Comparison of ENCODE assay signal across 14 mouse cellular contexts in genomic region chr3:30929828-30930227, GRCm38 (mm10). TPM values are rescaled to one million over a fixed set of nuclear protein-coding genes. Genes with fewer than 3 reads are reported as not detected.
DNase-seq lines count a peak whose midpoint lies in the region; ATAC-seq and TF ChIP-seq lines count a peak whose summit lies in the region.
"Had no signal": no experiment of that assay in that cellular context is flagged by ENCODE, and none has a peak within 500 bp of the region (broad histone marks: within the 10 kb centered on the region; RNA-seq: fewer than 3 reads in every experiment).

No protein-coding gene starts in this region.

- H3K27ac ChIP-seq in heart, embryonic 11.5 days (ENCODE audit: low read depth, low read length) = no peak overlapping the region
- H3K27ac ChIP-seq in heart, embryonic 16.5 days (ENCODE audit: low read length) = no peak overlapping the region
- no peak overlapping the region for H3K27ac ChIP-seq in midbrain, embryonic 13.5 days
- H3K27ac ChIP-seq: embryonic facial prominence, embryonic 15.5 days; forebrain, embryonic 15.5 days; hindbrain, embryonic 15.5 days had no signal

- H3K4me1 ChIP-seq in heart, embryonic 11.5 days (ENCODE audit: control insufficient read depth, insufficient read depth, low read length) = no peaks in the 10 kb centered on the region
- no peaks in the 10 kb centered on the region; the same call in 1 of the 2 replicates for H3K4me1 ChIP-seq in lung, adult 2 months (ENCODE audit: control insufficient read depth, insufficient read depth, low read length)
- no peaks in the 10 kb centered on the region for H3K4me1 ChIP-seq in heart, embryonic 16.5 days (ENCODE audit: control insufficient read depth, insufficient read depth, low read length)
- H3K4me1 ChIP-seq in midbrain, embryonic 13.5 days (replicated peaks) = no peaks in the 10 kb centered on the region
- H3K4me1 ChIP-seq: embryonic facial prominence, embryonic 15.5 days; forebrain, embryonic 15.5 days; hindbrain, embryonic 15.5 days had no signal

- TF ChIP-seq POLR2A in lung, adult 2 months (IDR thresholded peaks at IDR 0.05; ENCODE audit: borderline replicate concordance, extremely low read depth, low read depth, low read length) = no peak

- WGBS in heart, embryonic 11.5 days (ENCODE audit: insufficient replicate concordance) = 58% methylated on average over 3 of the region's 3 CpGs
- WGBS in lung, adult 2 months = 36% methylated on average over 3 of the region's 3 CpGs
- 61% methylated on average over 3 of the region's 3 CpGs for WGBS in heart, embryonic 16.5 days
- WGBS in midbrain, embryonic 13.5 days = 32% methylated on average over 3 of the region's 3 CpGs

- no peak for ATAC-seq in heart, embryonic 11.5 days (replicated peaks; ENCODE audit: insufficient number of reproducible peaks, low FRiP score, low TSS enrichment)
- peak; percentile 32; the same call in 1 of the 2 replicates for ATAC-seq in heart, embryonic 16.5 days (replicated peaks; ENCODE audit: extremely low read depth, insufficient read depth, low FRiP score)
- ATAC-seq in midbrain, embryonic 13.5 days = no peak
- ATAC-seq: forebrain, embryonic 15.5 days had no signal

- H3K36me3 ChIP-seq in heart, embryonic 11.5 days (ENCODE audit: control insufficient read depth, insufficient read depth, low read length) = 0 out of 2 replicates have a peak, but pooled peaks cover 4% of the 10 kb centered on the region
- peaks cover 22% of the 10 kb centered on the region for H3K36me3 ChIP-seq in heart, embryonic 16.5 days (ENCODE audit: control insufficient read depth, insufficient read depth)
- H3K36me3 ChIP-seq in midbrain, embryonic 13.5 days = peaks cover 37% of the 10 kb centered on the region

- no peak overlapping the region for H3K9ac ChIP-seq in heart, embryonic 11.5 days (ENCODE audit: low read depth, low read length)
- H3K9ac ChIP-seq in heart, embryonic 16.5 days (ENCODE audit: low read length) = no peak overlapping the region
- H3K9ac ChIP-seq in midbrain, embryonic 13.5 days (replicated peaks) = no peak overlapping the region
- H3K9ac ChIP-seq: embryonic facial prominence, embryonic 15.5 days; forebrain, embryonic 15.5 days; hindbrain, embryonic 15.5 days had no signal

- peak; percentile 13 to 16 for DNase-seq in heart, adult 9 months (ENCODE audit: low spot score in 2 of 2)
- peak; percentile 22 for DNase-seq in lung, postnatal 10 days
- no peak for DNase-seq in lung, adult 2 months
- no peak for DNase-seq in spleen, postnatal 10 days (ENCODE audit: low spot score in 2 of 2)
- DNase-seq in natural killer cell, adult 2 months (ENCODE audit: low spot score in 2 of 2) = no peak
- DNase-seq: kidney, postnatal 4 days had no signal

- no peaks in the 10 kb centered on the region for H3K27me3 ChIP-seq in heart, embryonic 11.5 days (ENCODE audit: control insufficient read depth, insufficient read depth, low read length)
- H3K27me3 ChIP-seq in heart, embryonic 16.5 days (ENCODE audit: control insufficient read depth, insufficient read depth, low read length) = no peaks in the 10 kb centered on the region
- H3K27me3 ChIP-seq in midbrain, embryonic 13.5 days = no peaks in the 10 kb centered on the region
- H3K27me3 ChIP-seq: embryonic facial prominence, embryonic 15.5 days; forebrain, embryonic 15.5 days; hindbrain, embryonic 15.5 days; megakaryocyte, embryonic 14.5 days had no signal

- no peak overlapping the region for H3K4me2 ChIP-seq in heart, embryonic 11.5 days
- H3K4me2 ChIP-seq in heart, embryonic 16.5 days (ENCODE audit: low read depth, low read length) = no peak overlapping the region
- no peak overlapping the region for H3K4me2 ChIP-seq in midbrain, embryonic 13.5 days (replicated peaks)
- H3K4me2 ChIP-seq: embryonic facial prominence, embryonic 15.5 days; forebrain, embryonic 15.5 days; hindbrain, embryonic 15.5 days had no signal

- TF ChIP-seq CTCF in lung, adult 2 months (IDR thresholded peaks at IDR 0.05; ENCODE audit: insufficient read depth, low read length) = no peak

- no peak overlapping the region for H3K4me3 ChIP-seq in heart, embryonic 11.5 days (ENCODE audit: low read depth, low read length)
- no peak overlapping the region for H3K4me3 ChIP-seq in lung, adult 2 months (replicated peaks; ENCODE audit: extremely low read depth, low read depth, low read length)
- H3K4me3 ChIP-seq in heart, embryonic 16.5 days (ENCODE audit: low read length) = no peak overlapping the region
- H3K4me3 ChIP-seq in midbrain, embryonic 13.5 days (replicated peaks) = no peak overlapping the region
- H3K4me3 ChIP-seq: embryonic facial prominence, embryonic 15.5 days; forebrain, embryonic 15.5 days; hindbrain, embryonic 15.5 days; megakaryocyte, embryonic 14.5 days; myocyte had no signal

- no peaks in the 10 kb centered on the region for H3K9me3 ChIP-seq in heart, embryonic 11.5 days (replicated peaks; ENCODE audit: control insufficient read depth, low read length)
- H3K9me3 ChIP-seq in heart, embryonic 16.5 days (replicated peaks; ENCODE audit: control insufficient read depth, low read length) = no peaks in the 10 kb centered on the region
- H3K9me3 ChIP-seq in midbrain, embryonic 13.5 days = no peaks in the 10 kb centered on the region
- H3K9me3 ChIP-seq: embryonic facial prominence, embryonic 15.5 days; forebrain, embryonic 15.5 days; hindbrain, embryonic 15.5 days; megakaryocyte, embryonic 14.5 days had no signal

RNA-seq across cellular contexts. Expression of gene Phc3, which starts 39.4 kb away (rescaled TPM):
- polyA plus RNA-seq in heart, embryonic 11.5 days (2014; fragmentation: Nextera tagmentation; extraction: Ambion mirVana) = 5.5 and 6.7 TPM in 2 replicates
- 33.7 and 34.0 TPM in 2 replicates for polyA plus RNA-seq in lung, adult 2 months (2012; rRNA removed)
- polyA plus RNA-seq in heart, embryonic 16.5 days (2015; fragmentation: Nextera tagmentation; extraction: Ambion mirVana) = 5.6 and 5.8 TPM in 2 replicates
- polyA plus RNA-seq in midbrain, embryonic 13.5 days (2015; fragmentation: Nextera tagmentation; extraction: Ambion mirVana) = 7.0 and 7.6 TPM in 2 replicates

Comparison
In these comparisons a context has a peak if more than half of its experiments do, and no peak if none do; other contexts are left out.
1. DNase-seq: peak in heart, adult 9 months (2 of 2) and lung, postnatal 10 days (single experiment); none in lung, adult 2 months (single experiment), spleen, postnatal 10 days (0 of 2) and natural killer cell, adult 2 months (0 of 2).